Mouse (Mus musculus): ENCODE data around the gene Tmem120b. TPM values are rescaled to one million over a fixed set of nuclear protein-coding genes. Genes with fewer than 3 reads are reported as not detected.

The Tmem120b gene
- total and polyA plus RNA-seq, 3 experiments: 5.6 to 6.8 TPM; not detected in 1

GRCm38 (mm10) chr5:123148073-123148722 lies 80.0 kb downstream of the Tmem120b start:
- Histone ChIP-seq H3K36me3 (ENCODE audit: control insufficient read depth in 1 of 2, insufficient read depth in 2 of 2, low read length in 2 of 2) (peaks cover 2 to 26% of the 10 kb centered on the region in 2 experiments; a peak in 3 of 4 replicates), H3K9me3 (replicated peaks; ENCODE audit: insufficient read depth, low read length) (no peaks in the 10 kb centered on the region), H3K27me3 (ENCODE audit: control insufficient read depth in 1 of 2, insufficient read depth in 2 of 2, low read length in 2 of 2) (no peaks in the 10 kb centered on the region), H3K9ac (ENCODE audit: control insufficient read depth, low read depth, low read length, poor library complexity, severe bottlenecking) (no peak overlapping the region), H3K27ac (ENCODE audit: control insufficient read depth, low read depth, low read length) (no peak overlapping the region), H3K4me1 (ENCODE audit: control insufficient read depth in 1 of 2, insufficient read depth in 2 of 2, low read length in 2 of 2) (peaks cover 0 to 21% of the 10 kb centered on the region in 2 experiments; a peak in 3 of 4 replicates), H3K4me3 (ENCODE audit: control insufficient read depth in 1 of 2, insufficient read depth in 1 of 2, low read depth in 2 of 2, low read length in 2 of 2) (no peak overlapping the region), H3K79me2 (ENCODE audit: control insufficient read depth, insufficient read depth, low read length, poor library complexity) (peaks cover 64% of the 10 kb centered on the region)
- TF ChIP-seq MAZ (IDR thresholded peaks at IDR 0.05; ENCODE audit: low read depth, low read length) (no peak), CHD1 (IDR thresholded peaks at IDR 0.05; ENCODE audit: low read depth, low read length) (no peak), HCFC1 (IDR thresholded peaks at IDR 0.05; ENCODE audit: low read depth, low read length) (no peak), ZC3H11A (IDR thresholded peaks at IDR 0.05; ENCODE audit: low read depth, low read length) (no peak), MAX (IDR thresholded peaks at IDR 0.05; ENCODE audit: low read length) (no peak), NRF1 (IDR thresholded peaks at IDR 0.05; ENCODE audit: insufficient read depth, low read depth, low read length, poor library complexity, severe bottlenecking) (no peak), NELFE (IDR thresholded peaks at IDR 0.05; ENCODE audit: low read depth, low read length) (no peak), POLR2AphosphoS2 (IDR thresholded peaks at IDR 0.05; ENCODE audit: low read length) (no peak), TCF12 (IDR thresholded peaks at IDR 0.05; ENCODE audit: low read depth, low read length) (no peak), POLR2AphosphoS5 (IDR thresholded peaks at IDR 0.05; ENCODE audit: borderline replicate concordance, low read depth, low read length) (no peak)
- no peak for DNase-seq (ENCODE audit: low read depth, low spot score)

- H3K36me3 ChIP-seq (ENCODE audit: control insufficient read depth in 1 of 2, insufficient read depth in 2 of 2, low read length in 2 of 2): peaks cover 2 to 26% of the 10 kb centered on the region in 2 experiments; a peak in 3 of 4 replicates
- TF ChIP-seq ZC3H11A (IDR thresholded peaks at IDR 0.05; ENCODE audit: low read depth, low read length) (peak; percentile 57), GABPA (IDR thresholded peaks at IDR 0.05; ENCODE audit: low read depth, low read length) (no peak), MYB (IDR thresholded peaks at IDR 0.05; ENCODE audit: low read depth, low read length) (no peak), JUND (IDR thresholded peaks at IDR 0.05; ENCODE audit: low read depth, low read length) (no peak), UBTF (IDR thresholded peaks at IDR 0.05; ENCODE audit: borderline replicate concordance, insufficient read depth, low read depth, low read length) (no peak), CHD2 (IDR thresholded peaks at IDR 0.05; ENCODE audit: low read length) (no peak), GATA1 (IDR thresholded peaks at IDR 0.05; ENCODE audit: low read depth, low read length) (no peak), E2F4 (IDR thresholded peaks at IDR 0.05; ENCODE audit: borderline replicate concordance, low read depth, low read length) (no peak), CHD1 (IDR thresholded peaks at IDR 0.05; ENCODE audit: low read depth, low read length) (no peak), EP300 (IDR thresholded peaks at IDR 0.05; ENCODE audit: low read depth in 1 of 2, low read length in 2 of 2) (no peak), HCFC1 (IDR thresholded peaks at IDR 0.05; ENCODE audit: low read depth, low read length) (no peak), SMC3 (IDR thresholded peaks at IDR 0.05; ENCODE audit: low read depth, low read length) (peak; percentile 85), CTCF (IDR thresholded peaks at IDR 0.05 in 2 of 3, conservative IDR thresholded peaks at IDR 0.05 in 1 of 3; ENCODE audit: control insufficient read depth in 1 of 3, insufficient read depth in 1 of 3, low read depth in 2 of 3, low read length in 3 of 3, poor library complexity in 1 of 3, severe bottlenecking in 1 of 3) (peak; percentile 87 to 93 (median 92)), TAL1 (IDR thresholded peaks at IDR 0.05; ENCODE audit: low read length) (peak; percentile 65), RCOR1 (IDR thresholded peaks at IDR 0.05; ENCODE audit: low read depth, low read length) (no peak), USF1 (IDR thresholded peaks at IDR 0.05; ENCODE audit: low read depth, low read length) (no peak), MAFK (IDR thresholded peaks at IDR 0.05; ENCODE audit: borderline replicate concordance, low read depth, low read length) (no peak), ZNF384 (IDR thresholded peaks at IDR 0.05; ENCODE audit: low read depth, low read length) (no peak), BHLHE40 (IDR thresholded peaks at IDR 0.05; ENCODE audit: borderline replicate concordance, low read depth, low read length) (no peak), SIN3A (IDR thresholded peaks at IDR 0.05; ENCODE audit: low read length) (peak; percentile 57; the same call in 1 of the 2 replicates), KAT2A (conservative IDR thresholded peaks at IDR 0.05; ENCODE audit: low read depth, low read length) (no peak)
These were observed 81.5 kb downstream of the Tmem120b start for GRCm38 (mm10) chr5:123149451-123150400.

More at GRCm38 (mm10) chr5:123149451-123150400, 81.5 kb downstream of the Tmem120b start:
- Histone ChIP-seq H3K27ac (ENCODE audit: control insufficient read depth, low read depth, low read length) (no peak overlapping the region), H3K27me3 (ENCODE audit: control insufficient read depth in 1 of 2, insufficient read depth in 2 of 2, low read length in 2 of 2) (no peaks in the 10 kb centered on the region), H3K9ac (ENCODE audit: control insufficient read depth, low read depth, low read length, poor library complexity, severe bottlenecking) (peak overlapping the region; percentile 37; the same call in 1 of the 2 replicates), H3K79me2 (ENCODE audit: control insufficient read depth, insufficient read depth, low read length, poor library complexity) (peaks cover 49% of the 10 kb centered on the region), H3K9me3 (replicated peaks; ENCODE audit: insufficient read depth, low read length) (no peaks in the 10 kb centered on the region), H3K4me3 (ENCODE audit: control insufficient read depth in 1 of 2, insufficient read depth in 1 of 2, low read depth in 2 of 2, low read length in 2 of 2) (peak overlapping the region in 1 of 2 experiments; percentile 29; a peak in 2 of 4 replicates), H3K4me1 (ENCODE audit: control insufficient read depth in 1 of 2, insufficient read depth in 2 of 2, low read length in 2 of 2) (peaks cover 0 to 21% of the 10 kb centered on the region in 2 experiments; a peak in 2 of 4 replicates)
- DNase-seq (ENCODE audit: low read depth, low spot score): peak; percentile 89
